Mouse (Mus musculus): Measurements from ENCODE around the gene Nubp1. TPM values are rescaled to one million over a fixed set of nuclear protein-coding genes. Genes with fewer than 3 reads are reported as not detected.

The Nubp1 gene
- total RNA-seq, 1 experiment from 2014 or later: 55.7 TPM

- peak; percentile 90 for ATAC-seq (replicated peaks; ENCODE audit: low read depth, poor library complexity, severe bottlenecking)
Observed at GRCm38 (mm10) chr16:10461178-10461577, 49.4 kb downstream of the Nubp1 start.

- ATAC-seq (replicated peaks; ENCODE audit: low read depth, poor library complexity, severe bottlenecking): no peak
Observed at GRCm38 (mm10) chr16:10465011-10465681, 53.4 kb downstream of the Nubp1 start.

- no peak for ATAC-seq (replicated peaks; ENCODE audit: low read depth, poor library complexity, severe bottlenecking)
Observed at GRCm38 (mm10) chr16:10467391-10468107, 55.8 kb downstream of the Nubp1 start.

DNA sequence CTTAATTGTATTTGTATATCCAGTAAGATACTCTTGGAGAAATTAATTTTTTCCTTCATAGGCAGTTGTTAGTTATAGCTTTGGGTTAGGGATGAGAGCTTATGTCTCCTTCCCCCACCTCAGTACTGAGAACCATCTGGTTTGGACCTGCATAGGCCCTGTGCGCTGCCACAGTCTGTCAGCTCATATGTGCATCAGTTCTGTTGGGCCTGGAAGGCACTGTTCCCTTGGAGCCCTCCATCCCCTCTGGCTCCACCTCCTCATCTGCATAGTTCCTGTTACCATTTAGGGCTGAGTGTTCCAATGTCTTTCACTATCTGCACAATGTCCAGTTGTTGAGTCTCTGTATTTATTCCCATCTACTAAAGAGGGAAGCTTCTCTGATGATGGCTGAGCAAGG lies 56.5 kb downstream of the Nubp1 start:
- no peak for ATAC-seq (replicated peaks; ENCODE audit: low read depth, poor library complexity, severe bottlenecking)

DNA sequence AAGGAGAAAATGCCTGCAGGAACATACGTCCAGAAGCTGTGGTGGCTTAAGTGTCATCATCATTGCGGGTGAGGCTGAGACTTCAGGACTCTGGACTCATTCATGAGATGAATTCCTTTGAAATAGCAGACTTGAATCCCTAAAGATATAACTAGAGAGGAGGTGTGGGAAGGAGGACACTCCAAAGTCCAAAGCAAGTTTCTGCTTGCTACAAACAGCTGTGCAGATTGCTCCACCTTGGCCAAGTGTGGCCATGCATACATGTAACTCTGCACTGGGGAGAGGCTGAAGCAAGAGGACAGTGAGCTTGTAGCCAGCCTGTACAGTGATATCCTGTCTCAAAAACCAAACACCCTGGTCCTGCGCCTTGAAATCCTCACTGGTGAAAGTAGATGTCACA lies 60.2 kb downstream of the Nubp1 start:
- no peak for ATAC-seq (replicated peaks; ENCODE audit: low read depth, poor library complexity, severe bottlenecking)

Other genes with a start within 250 kb of the Nubp1 start
- not detected in 2 replicates for gene Rpl39l, start 241.7 kb upstream of the Nubp1 start, total RNA-seq (2017)
- gene Atf7ip2, start 219.2 kb upstream of the Nubp1 start, total RNA-seq (2017): 0.23 TPM in 1 of 2 replicates, not detected in the other
- not detected in 2 replicates for gene Emp2, start 98.0 kb upstream of the Nubp1 start, total RNA-seq (2017)
- gene Tekt5, start 16.5 kb upstream of the Nubp1 start, total RNA-seq (2017): not detected in 2 replicates
- 0.05 TPM in 1 of 2 replicates, not detected in the other for gene Tvp23a, start 35.4 kb downstream of the Nubp1 start, total RNA-seq (2017)
- gene Ciita, start 68.1 kb downstream of the Nubp1 start, total RNA-seq (2017): 0.69 and 1.2 TPM in 2 replicates
- gene Dexi, start 131.1 kb downstream of the Nubp1 start, total RNA-seq (2017): 3.7 and 5.9 TPM in 2 replicates
- 15.5 and 16.5 TPM in 2 replicates for gene Clec16a, start 133.4 kb downstream of the Nubp1 start, total RNA-seq (2017)

All from common myeloid progenitor, adult 5-6 weeks (primary cell).